Mouse (Mus musculus) hindlimb bud, embryonic 11.5 days (tissue): ENCODE results near the gene Sufu.

Experiments used
- DNase-seq: peaks from one replicate; pipeline ENCODE4 v3.0.0-alpha.2; 2012; ENCODE audit warnings: low read depth, low spot score; ENCODE audit errors: extremely low spot score

Gene Sufu

GRCm38 (mm10) chr19:46426488-46426887 lies 29.8 kb downstream of the Sufu start:
- no peak for DNase-seq

GRCm38 (mm10) chr19:46429250-46429649 lies 32.6 kb downstream of the Sufu start:
- no peak for DNase-seq

- DNase-seq = no peak
Measured at GRCm38 (mm10) chr19:46433712-46434111, 37.0 kb downstream of the Sufu start.

GRCm38 (mm10) chr19:46434148-46434547 lies 37.5 kb downstream of the Sufu start:
- no peak for DNase-seq

GRCm38 (mm10) chr19:46434591-46434990 lies 37.9 kb downstream of the Sufu start:
- no peak for DNase-seq

GRCm38 (mm10) chr19:46435492-46435891 lies 38.8 kb downstream of the Sufu start:
- DNase-seq = no peak

- no peak for DNase-seq
Measured at GRCm38 (mm10) chr19:46443509-46443908, 46.8 kb downstream of the Sufu start.

GRCm38 (mm10) chr19:46444209-46444608 lies 47.5 kb downstream of the Sufu start:
- DNase-seq = peak; percentile 87

- DNase-seq = no peak
Measured at GRCm38 (mm10) chr19:46445641-46446040, 48.9 kb downstream of the Sufu start.

GRCm38 (mm10) chr19:46446436-46447020 lies 49.8 kb downstream of the Sufu start:
- no peak for DNase-seq

GRCm38 (mm10) chr19:46447110-46447509 lies 50.4 kb downstream of the Sufu start:
- DNase-seq = no peak

GRCm38 (mm10) chr19:46447911-46448310 lies 51.2 kb downstream of the Sufu start:
- DNase-seq = no peak

GRCm38 (mm10) chr19:46449261-46450005 lies 52.7 kb downstream of the Sufu start:
- no peak for DNase-seq

GRCm38 (mm10) chr19:46452052-46452827 lies 55.5 kb downstream of the Sufu start:
- DNase-seq = no peak

- DNase-seq = no peak
Measured at GRCm38 (mm10) chr19:46452916-46453315, 56.2 kb downstream of the Sufu start.

- no peak for DNase-seq
Measured at GRCm38 (mm10) chr19:46454126-46454880, 57.6 kb downstream of the Sufu start.

GRCm38 (mm10) chr19:46455032-46455431 lies 58.3 kb downstream of the Sufu start:
- no peak for DNase-seq

GRCm38 (mm10) chr19:46455556-46455955 lies 58.9 kb downstream of the Sufu start:
- no peak for DNase-seq

- DNase-seq = no peak
Measured at GRCm38 (mm10) chr19:46456018-46456735, 59.5 kb downstream of the Sufu start.

- no peak for DNase-seq
Measured at GRCm38 (mm10) chr19:46457798-46458197, 61.1 kb downstream of the Sufu start.

- DNase-seq = no peak
Measured at GRCm38 (mm10) chr19:46459256-46459655, 62.6 kb downstream of the Sufu start.
